Mouse (Mus musculus) midbrain, embryonic 12.5 days (tissue): ENCODE data around the gene Irgq. TPM values are rescaled to one million over a fixed set of nuclear protein-coding genes. Genes with fewer than 3 reads are reported as not detected.
A peak's percentile ranks its signal among the peaks of the same experiment; 100 is the strongest.
"Not testable (repeated sequence)": the region's sequence is repeated elsewhere in the genome, so short reads cannot be mapped to it uniquely, and the experiment has no call there.

Experiments used
- ATAC-seq: fragments of 200-750 bp; cut with Nextera tagmentation; 2 replicates; pipeline ENCODE4 v1.8.0; 2017; ENCODE audit warnings: low read depth, moderate TSS enrichment, moderate library complexity; ENCODE audit not compliant: low FRiP score
- H3K27ac ChIP-seq: fragments of 300-500 bp; sonication (generic); replicated peaks from 2 replicates; pipeline ENCODE4 v1.5.1; 2016; ENCODE audit warnings: mild to moderate bottlenecking
- H3K27me3 ChIP-seq: fragments of 300-500 bp; sonication (generic); 2 replicates; pipeline ENCODE4 v1.6.1; 2016; ENCODE audit warnings: mild to moderate bottlenecking
- H3K36me3 ChIP-seq: fragments of 300-500 bp; sonication (generic); 2 replicates; pipeline ENCODE4 v1.6.1; 2016
- H3K4me1 ChIP-seq: fragments of 300-500 bp; sonication (generic); 2 replicates; pipeline ENCODE4 v1.6.1; 2016
- H3K4me2 ChIP-seq: fragments of 300-500 bp; sonication (generic); replicated peaks from 2 replicates; pipeline ENCODE4 v1.6.1; 2016; ENCODE audit warnings: mild to moderate bottlenecking, moderate library complexity
- H3K4me3 ChIP-seq: fragments of 300-500 bp; sonication (generic); 2 replicates; pipeline ENCODE4 v1.5.1; 2016; ENCODE audit warnings: mild to moderate bottlenecking
- H3K9ac ChIP-seq: fragments of 300-500 bp; sonication (generic); replicated peaks from 2 replicates; pipeline ENCODE4 v1.6.1; 2016; ENCODE audit warnings: mild to moderate bottlenecking, moderate library complexity
- H3K9me3 ChIP-seq: fragments of 300-500 bp; sonication (generic); 2 replicates; pipeline ENCODE4 v1.6.1; 2016; ENCODE audit warnings: mild to moderate bottlenecking
- WGBS: fragments of 180-500 bp; shearing (Covaris S2); methylation state at CpG from one replicate; pipeline ENCODE4 v1.1.7; 2016; 5-methylcytosine and 5-hydroxymethylcytosine counted together
- polyA plus RNA-seq: library from polyadenylated mRNA; unstranded; fragments of >200 nt; fragmentation: Nextera tagmentation; extraction: Ambion mirVana; gene quantifications from 2 replicates; pipeline ENCODE4 v1.2.1, GENCODE M21; 2016

The Irgq gene
- polyA plus RNA-seq, result 30.4 and 31.5 TPM in 2 replicates

GRCm38 (mm10) chr7:24530062-24530931 is at the start of gene Irgq:
Gene Irgq, plus strand, starts transcription at chr7:24530689.
- peak within 1 kb of the TSS; percentile 88 for H3K9ac ChIP-seq
- peaks cover 23% of the 10 kb centered on the region for H3K36me3 ChIP-seq
- ATAC-seq, result peak; percentile 92
- peaks cover 40% of the 10 kb centered on the region for H3K4me1 ChIP-seq
- H3K4me2 ChIP-seq, result peak within 1 kb of the TSS; percentile 73
- H3K27me3 ChIP-seq, result peaks cover 25% of the 10 kb centered on the region
- H3K27ac ChIP-seq, result peak within 1 kb of the TSS; percentile 82
- H3K9me3 ChIP-seq, result no peaks in the 10 kb centered on the region
- under 1% methylated on average over 44 of the region's 44 CpGs for WGBS
- H3K4me3 ChIP-seq, result peak within 1 kb of the TSS; percentile 67

- H3K9me3 ChIP-seq, result no peaks in the 10 kb centered on the region
- peaks cover 56% of the 10 kb centered on the region for H3K4me1 ChIP-seq
- ATAC-seq, result peak; percentile 21
- H3K4me3 ChIP-seq, result peak overlapping the region; percentile 89
- no peak overlapping the region; the same call in 1 of the 2 replicates for H3K27ac ChIP-seq
- 13% methylated on average over 14 of the region's 14 CpGs for WGBS
- no peaks in the 10 kb centered on the region for H3K36me3 ChIP-seq
- peaks cover 36% of the 10 kb centered on the region for H3K27me3 ChIP-seq
- H3K4me2 ChIP-seq, result peak overlapping the region; percentile 92
- peak overlapping the region; percentile 95 for H3K9ac ChIP-seq
These were observed 49.5 kb upstream of the Irgq start for GRCm38 (mm10) chr7:24480986-24481473.

GRCm38 (mm10) chr7:24481474-24482207 is 48.8 kb upstream of the Irgq start, which contains the start of gene Cadm4:
Gene Cadm4, plus strand, starts transcription at chr7:24482023.
- H3K4me3 ChIP-seq, result peak within 1 kb of the TSS; percentile 89
- H3K4me1 ChIP-seq, result peaks cover 62% of the 10 kb centered on the region
- peak within 1 kb of the TSS; percentile 92 for H3K4me2 ChIP-seq
- H3K36me3 ChIP-seq, result no peaks in the 10 kb centered on the region
- H3K27ac ChIP-seq, result peak within 1 kb of the TSS; percentile 79
- peak; percentile 85 for ATAC-seq
- H3K9me3 ChIP-seq, result no peaks in the 10 kb centered on the region
- H3K27me3 ChIP-seq, result peaks cover 36% of the 10 kb centered on the region
- peak within 1 kb of the TSS; percentile 95 for H3K9ac ChIP-seq
- WGBS, result under 1% methylated on average over 77 of the region's 83 CpGs

- H3K27ac ChIP-seq, result peak overlapping the region; percentile 79
- ATAC-seq, result peak; percentile 58
- H3K9ac ChIP-seq, result peak overlapping the region; percentile 95
- H3K4me3 ChIP-seq, result peak overlapping the region; percentile 89
- no peaks in the 10 kb centered on the region for H3K9me3 ChIP-seq
- peaks cover 36% of the 10 kb centered on the region for H3K27me3 ChIP-seq
- peaks cover 69% of the 10 kb centered on the region for H3K4me1 ChIP-seq
- no peaks in the 10 kb centered on the region for H3K36me3 ChIP-seq
- WGBS, result 2% methylated on average over 24 of the region's 38 CpGs
- peak overlapping the region; percentile 92 for H3K4me2 ChIP-seq
These were observed 48.1 kb upstream of the Irgq start for GRCm38 (mm10) chr7:24482208-24483020.

GRCm38 (mm10) chr7:24483291-24483690 is 47.2 kb upstream of the Irgq start:
- peak overlapping the region; percentile 95 for H3K9ac ChIP-seq

GRCm38 (mm10) chr7:24485481-24485880 is 45.0 kb upstream of the Irgq start:
- Histone ChIP-seq H3K4me2 (peak overlapping the region; percentile 49), H3K4me3 (no peak overlapping the region), H3K9ac (peak overlapping the region; percentile 55; the same call in 1 of the 2 replicates), H3K27me3 (peaks cover 12% of the 10 kb centered on the region), H3K36me3 (peaks cover 13% of the 10 kb centered on the region; the same call in 1 of the 2 replicates), H3K27ac (0 out of 2 replicates have a peak overlapping the region, but pooled peaks have one; percentile 77), H3K4me1 (peaks cover 63% of the 10 kb centered on the region), H3K9me3 (no peaks in the 10 kb centered on the region)
- WGBS, result 78% methylated on average over 9 of the region's 9 CpGs
- ATAC-seq, result no peak

More at GRCm38 (mm10) chr7:24483291-24483690, 47.2 kb upstream of the Irgq start:
- H3K36me3 ChIP-seq, H3K27ac ChIP-seq, ATAC-seq, H3K9me3 ChIP-seq: not testable (repeated sequence)
- Histone ChIP-seq H3K27me3 (peaks cover 34% of the 10 kb centered on the region), H3K4me3 (peak overlapping the region; percentile 89), H3K4me1 (peaks cover 75% of the 10 kb centered on the region), H3K4me2 (peak overlapping the region; percentile 92)
- 55% methylated on average over 6 of the region's 6 CpGs for WGBS

GRCm38 (mm10) chr7:24486654-24487130 is 43.8 kb upstream of the Irgq start:
- no peaks in the 10 kb centered on the region for H3K27me3 ChIP-seq
- peaks cover 53% of the 10 kb centered on the region for H3K4me1 ChIP-seq
- H3K9me3 ChIP-seq, result no peaks in the 10 kb centered on the region
- H3K27ac ChIP-seq, result peak overlapping the region; percentile 77
- H3K36me3 ChIP-seq, result peaks cover 17% of the 10 kb centered on the region
- peak overlapping the region; percentile 20 for H3K4me3 ChIP-seq
- peak; percentile 71 for ATAC-seq
- H3K4me2 ChIP-seq, result peak overlapping the region; percentile 49
- peak overlapping the region; percentile 55 for H3K9ac ChIP-seq
- 45% methylated on average over 9 of the region's 9 CpGs for WGBS

GRCm38 (mm10) chr7:24487403-24487802 is 43.1 kb upstream of the Irgq start:
- no peaks in the 10 kb centered on the region for H3K9me3 ChIP-seq
- ATAC-seq, result peak; percentile 17; the same call in 1 of the 2 replicates
- H3K36me3 ChIP-seq, result peaks cover 24% of the 10 kb centered on the region
- no peaks in the 10 kb centered on the region for H3K27me3 ChIP-seq
- peak overlapping the region; percentile 49 for H3K4me2 ChIP-seq
- H3K27ac ChIP-seq, result peak overlapping the region; percentile 77
- 24% methylated on average over 3 of the region's 3 CpGs for WGBS
- peak overlapping the region; percentile 55; the same call in 1 of the 2 replicates for H3K9ac ChIP-seq
- H3K4me3 ChIP-seq, result peak overlapping the region; percentile 20; the same call in 1 of the 2 replicates
- H3K4me1 ChIP-seq, result peaks cover 53% of the 10 kb centered on the region

- peaks cover 48% of the 10 kb centered on the region for H3K4me1 ChIP-seq
- H3K9me3 ChIP-seq, result no peaks in the 10 kb centered on the region
- ATAC-seq, result no peak
- no peak overlapping the region for H3K4me2 ChIP-seq
- WGBS, result 88% methylated on average over 8 of the region's 8 CpGs
- H3K4me3 ChIP-seq, result no peak overlapping the region
- H3K9ac ChIP-seq, result no peak overlapping the region
- peaks cover 31% of the 10 kb centered on the region for H3K36me3 ChIP-seq
- no peak overlapping the region for H3K27ac ChIP-seq
- H3K27me3 ChIP-seq, result no peaks in the 10 kb centered on the region
These were observed 42.2 kb upstream of the Irgq start for GRCm38 (mm10) chr7:24488303-24488702.

- Histone ChIP-seq H3K9ac (no peak overlapping the region), H3K4me2 (peak overlapping the region; percentile 29), H3K9me3 (peaks cover 3% of the 10 kb centered on the region; the same call in 1 of the 2 replicates), H3K27me3 (peaks cover 42% of the 10 kb centered on the region), H3K36me3 (peaks cover 43% of the 10 kb centered on the region), H3K4me1 (peaks cover 30% of the 10 kb centered on the region), H3K4me3 (no peak overlapping the region), H3K27ac (no peak overlapping the region)
- ATAC-seq, result 0 out of 2 replicates have a peak, but pooled peaks have one; percentile 27
- 19% methylated on average over 43 of the region's 43 CpGs for WGBS
These were observed 30.5 kb upstream of the Irgq start for GRCm38 (mm10) chr7:24499856-24500577.
